Mouse (Mus musculus): ENCODE data around the gene Robo1. TPM values are rescaled to one million over a fixed set of nuclear protein-coding genes. Genes with fewer than 3 reads are reported as not detected.

The Robo1 gene
- total RNA-seq, 2 experiments from 2014 or later, result 103 to 112 TPM

DNA sequence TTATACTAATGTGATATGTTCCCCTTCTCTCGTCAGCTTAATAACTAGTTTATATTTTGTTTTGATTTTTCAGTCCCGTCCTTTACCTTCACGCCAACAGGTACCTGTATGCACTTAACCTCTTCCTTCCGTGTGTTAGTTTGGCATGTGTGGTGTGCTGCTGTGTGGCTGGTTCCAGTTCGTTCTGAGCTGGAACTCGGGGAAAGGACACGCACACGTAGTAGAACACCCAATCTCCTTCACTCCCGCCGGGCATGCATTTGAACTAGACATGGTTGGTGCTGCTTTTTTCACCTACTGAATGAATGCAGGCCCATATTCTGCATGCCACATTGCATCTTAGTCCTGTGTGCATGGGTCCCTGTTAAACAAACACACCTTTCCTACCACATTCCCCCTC lies 685.5 kb downstream of the Robo1 start:
- no peak for DNase-seq (ENCODE audit: low spot score in 2 of 2)

DNA sequence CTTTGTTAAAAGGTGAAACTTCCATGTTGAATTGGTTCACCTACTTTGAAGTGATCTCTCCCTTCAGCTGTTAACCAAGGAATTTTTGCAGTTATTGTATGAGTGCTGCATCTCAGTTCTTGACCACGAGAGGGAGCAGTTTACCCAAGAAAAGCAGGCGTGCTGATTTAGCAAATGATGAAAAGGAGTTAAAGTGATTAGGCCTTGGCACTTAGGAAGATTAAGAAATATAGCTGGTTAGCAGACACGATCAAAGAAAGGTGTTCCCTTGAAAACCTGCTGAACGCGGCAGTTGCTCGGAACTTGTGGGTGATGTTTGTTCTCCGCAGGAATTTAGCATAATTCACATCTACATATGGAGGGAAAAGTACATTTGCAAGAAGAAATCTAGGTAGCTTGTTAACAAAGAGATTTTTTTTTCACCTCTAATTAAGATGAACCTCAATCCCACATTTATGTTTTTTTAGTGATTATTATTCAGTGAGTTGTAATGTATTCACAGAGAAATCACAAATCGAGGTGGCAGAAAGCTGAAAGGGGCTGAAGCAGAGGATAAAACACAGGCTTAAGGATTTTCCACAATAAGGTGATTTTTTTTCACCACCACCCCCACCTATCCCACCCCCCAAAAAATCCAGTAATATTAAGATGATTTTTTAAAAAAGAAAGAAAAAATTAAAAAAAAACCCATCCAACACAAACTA lies 687.3 kb downstream of the Robo1 start:
- peak; percentile 71 to 75 for DNase-seq (ENCODE audit: low spot score in 2 of 2)

DNA sequence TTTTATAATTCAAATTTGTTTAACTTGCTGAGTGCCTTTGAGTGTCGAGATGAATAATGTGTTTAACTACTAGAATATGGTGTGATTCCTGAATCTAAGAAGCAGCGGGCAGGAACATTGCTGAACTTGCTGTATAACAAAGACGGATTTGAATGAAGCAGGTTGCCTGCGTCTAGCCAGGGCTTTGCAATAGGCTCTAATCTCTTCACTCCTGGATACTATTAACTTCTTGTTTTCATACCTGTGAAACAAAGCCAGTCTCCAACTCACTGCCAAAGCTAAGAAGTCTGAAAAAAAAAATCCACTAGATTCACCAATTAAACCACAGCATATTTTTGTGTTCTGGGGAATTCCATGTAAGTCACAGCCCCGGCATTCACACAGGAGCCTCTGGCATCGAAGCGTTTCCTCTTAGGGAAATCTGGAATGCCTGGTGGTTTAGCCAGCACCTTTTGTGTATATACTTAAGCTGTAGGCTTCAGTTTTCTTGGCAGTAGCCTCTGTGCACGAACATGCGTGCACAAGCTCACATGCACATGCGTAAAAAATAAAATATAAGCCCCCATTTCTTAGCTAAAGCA lies 687.9 kb downstream of the Robo1 start:
- no peak for DNase-seq (ENCODE audit: low spot score in 2 of 2)

DNA sequence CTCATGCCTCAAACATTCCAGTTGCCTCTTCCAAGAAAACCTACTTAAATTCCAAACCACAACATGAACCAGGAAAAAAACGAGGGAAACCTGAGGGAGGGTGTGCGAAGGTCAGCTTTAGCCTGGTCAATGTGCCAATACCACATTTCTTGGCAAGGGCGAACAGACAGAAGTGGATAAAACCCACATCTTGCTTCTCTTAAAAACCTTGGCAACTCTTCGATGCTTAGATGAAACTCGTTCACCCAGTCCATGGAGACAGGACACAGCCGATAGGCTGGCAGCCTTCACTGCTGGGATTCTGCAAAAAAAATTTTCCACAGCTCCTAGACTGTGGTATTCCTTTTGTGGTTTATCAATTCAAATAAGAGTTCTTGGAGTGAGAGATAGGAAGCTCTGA lies 690.6 kb downstream of the Robo1 start:
- no peak for DNase-seq (ENCODE audit: low spot score in 2 of 2)

DNA sequence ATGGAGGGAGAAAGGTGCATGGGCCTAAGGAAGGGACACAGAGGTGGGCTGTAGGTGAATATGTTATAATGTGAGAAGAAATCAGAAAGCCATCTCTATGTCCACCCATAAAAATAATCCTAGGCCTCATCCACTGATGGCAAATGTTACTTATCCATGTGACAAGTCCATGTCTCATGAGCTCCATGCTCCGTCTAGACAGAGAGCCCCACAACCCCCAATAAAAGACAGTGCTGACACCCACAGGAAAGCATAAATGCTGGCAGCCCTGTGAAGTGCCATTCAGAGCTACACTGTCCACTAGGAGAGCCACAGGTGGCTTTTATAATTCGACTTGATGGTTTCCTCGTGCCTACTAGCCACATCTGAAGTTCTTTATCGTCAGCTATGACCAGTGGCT lies 694.6 kb downstream of the Robo1 start:
- no peak for DNase-seq (ENCODE audit: low spot score in 2 of 2)

DNA sequence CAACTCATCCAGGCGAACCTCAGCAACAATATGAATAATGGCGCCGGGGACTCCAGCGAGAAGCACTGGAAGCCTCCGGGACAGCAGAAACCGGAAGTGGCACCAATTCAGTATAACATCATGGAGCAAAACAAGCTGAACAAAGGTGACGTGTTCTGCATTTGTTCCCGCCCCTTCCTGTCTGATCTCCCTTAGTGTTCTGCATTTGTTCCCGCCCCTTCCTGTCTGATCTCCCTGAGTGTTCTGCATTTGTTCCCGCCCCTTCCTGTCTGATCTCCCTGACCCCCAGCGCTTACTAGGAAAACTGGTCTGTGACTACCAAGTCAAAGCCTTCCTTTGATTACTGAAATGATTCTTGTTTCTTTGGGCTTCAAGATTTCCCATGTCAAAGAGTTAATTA lies 696.5 kb downstream of the Robo1 start:
- no peak for DNase-seq (ENCODE audit: low spot score in 2 of 2)

DNA sequence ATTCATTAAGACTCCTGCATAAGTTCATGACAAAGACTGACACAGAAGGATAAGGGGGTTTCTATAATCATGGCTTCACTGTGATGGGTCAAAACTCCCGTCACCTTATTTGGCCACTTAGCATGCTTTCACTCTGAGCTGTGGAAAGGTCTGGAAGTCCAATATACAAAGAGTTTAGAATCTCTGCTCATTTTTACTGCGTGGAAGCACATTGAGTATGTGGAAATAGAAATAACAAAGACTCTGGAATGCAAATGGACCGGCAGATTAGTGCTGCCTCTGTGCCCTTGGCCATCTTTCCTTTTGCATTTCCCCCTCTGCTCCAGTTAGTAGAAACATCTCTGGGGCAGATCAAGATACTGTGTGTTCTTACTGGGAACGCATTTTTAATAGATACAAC lies 697.7 kb downstream of the Robo1 start:
- DNase-seq (ENCODE audit: low spot score in 2 of 2), result no peak

DNA sequence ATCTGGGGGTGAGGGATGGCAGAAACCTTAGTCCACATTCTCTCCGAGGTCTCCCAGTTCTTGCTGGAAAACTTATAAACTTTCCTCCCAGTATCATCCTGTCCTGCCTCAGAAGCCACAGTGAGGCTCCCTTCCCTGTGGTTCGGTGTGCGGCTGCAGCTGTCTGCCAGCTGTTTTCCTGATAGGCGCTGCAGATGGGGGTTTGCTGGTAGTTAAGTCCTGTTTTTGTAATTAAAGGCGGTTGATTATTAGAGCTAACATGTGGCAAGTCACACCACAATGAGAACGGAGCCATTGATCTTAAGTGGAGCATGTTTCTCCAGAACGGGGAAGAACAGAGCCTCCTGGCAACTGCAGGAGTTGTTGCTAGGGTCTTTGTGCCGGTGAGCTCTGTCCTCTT lies 699.3 kb downstream of the Robo1 start:
- no peak for DNase-seq (ENCODE audit: low spot score in 2 of 2)

DNA sequence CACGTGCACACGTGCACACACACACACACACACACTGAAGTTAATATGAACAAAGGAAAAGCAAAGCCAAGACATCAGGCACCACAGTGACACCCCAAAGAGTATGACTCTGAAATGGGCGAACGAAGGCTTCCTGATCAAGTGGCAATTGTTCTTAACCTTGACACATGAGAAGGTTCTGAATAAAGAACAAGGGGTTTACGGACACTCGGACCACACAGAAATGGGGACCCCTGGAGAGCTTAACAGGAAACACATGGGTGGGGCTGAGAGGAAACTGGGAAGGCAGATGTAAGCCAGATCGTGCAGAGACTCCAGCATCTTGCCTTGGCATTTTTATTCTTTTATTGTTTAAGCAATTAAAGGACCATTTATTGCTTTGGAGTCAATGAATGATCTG lies 703.2 kb downstream of the Robo1 start:
- DNase-seq (ENCODE audit: low spot score in 2 of 2), result no peak

DNA sequence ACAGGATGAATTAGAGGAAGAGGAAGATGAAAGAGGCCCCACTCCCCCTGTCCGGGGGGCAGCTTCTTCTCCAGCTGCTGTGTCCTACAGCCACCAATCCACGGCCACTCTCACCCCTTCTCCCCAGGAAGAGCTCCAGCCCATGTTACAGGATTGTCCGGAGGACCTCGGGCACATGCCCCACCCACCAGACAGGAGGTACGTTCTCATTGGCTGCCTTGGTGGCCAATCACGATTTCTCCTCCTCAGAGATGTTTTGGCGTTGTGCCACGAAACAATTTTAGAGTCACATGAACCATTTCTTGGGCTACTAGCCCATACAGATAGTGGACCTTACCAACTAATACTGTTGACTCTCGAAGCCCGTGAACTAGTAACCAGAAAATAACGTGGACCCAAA lies 704.8 kb downstream of the Robo1 start:
- DNase-seq (ENCODE audit: low spot score in 2 of 2), result no peak

DNA sequence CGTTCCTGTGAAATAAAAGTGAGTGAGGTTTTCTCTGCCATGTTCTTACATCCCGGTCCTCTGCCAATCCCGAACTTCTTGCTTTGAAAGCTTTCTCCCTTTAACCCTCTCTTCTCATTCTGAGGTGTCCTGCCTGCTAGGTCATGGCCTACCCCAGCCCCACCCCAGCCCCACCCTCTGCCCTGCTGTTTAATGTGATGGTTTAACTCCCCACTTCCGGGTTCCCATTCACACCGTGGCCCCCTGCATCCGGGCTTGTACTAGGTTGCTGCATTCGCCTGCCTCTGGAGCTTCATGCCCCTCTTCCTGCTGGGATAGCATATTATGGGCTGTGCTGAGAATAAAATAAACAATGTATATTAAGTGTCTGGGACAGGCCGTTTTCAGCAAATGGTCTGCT lies 706.4 kb downstream of the Robo1 start:
- no peak for DNase-seq (ENCODE audit: low spot score in 2 of 2)

DNA sequence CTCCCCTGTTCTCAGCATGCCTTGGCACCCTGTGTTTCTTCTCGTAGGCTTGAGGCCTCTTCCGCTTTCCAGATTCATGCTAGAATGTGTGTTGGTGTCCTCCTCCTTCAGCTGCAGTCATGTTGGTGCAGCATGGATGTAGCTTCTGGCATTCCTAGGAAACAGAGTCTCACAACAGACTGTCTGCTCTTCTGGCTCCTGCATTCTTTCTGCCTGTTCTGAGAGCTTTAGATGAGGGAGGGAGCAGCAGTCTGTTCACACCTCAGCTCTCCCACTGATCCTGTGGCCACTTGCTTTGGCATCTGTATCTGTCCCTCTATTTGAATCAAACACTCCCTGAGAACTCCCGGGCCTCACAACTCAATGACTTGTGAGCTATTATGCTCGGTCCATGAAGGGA lies 707.9 kb downstream of the Robo1 start:
- DNase-seq (ENCODE audit: low spot score in 2 of 2), result no peak

DNA sequence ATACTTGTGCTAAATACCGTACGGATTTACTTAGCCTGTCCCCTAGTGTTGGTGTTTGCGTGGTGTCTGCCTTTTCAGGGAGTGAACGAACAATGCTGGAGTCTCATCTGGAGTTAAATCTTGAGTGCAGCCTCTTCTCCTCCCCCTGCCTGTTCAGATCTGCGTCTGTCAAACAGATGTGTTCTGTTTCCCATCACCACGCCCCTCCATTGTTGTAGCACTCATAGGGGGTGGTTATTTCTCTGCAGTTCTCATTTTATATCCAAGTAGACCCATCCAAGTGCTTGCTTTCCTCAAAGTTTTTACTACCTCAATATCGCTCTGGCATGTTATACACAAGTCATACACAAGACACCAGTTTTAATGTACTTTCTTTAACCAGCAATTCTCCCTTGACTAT lies 708.7 kb downstream of the Robo1 start:
- DNase-seq (ENCODE audit: low spot score in 2 of 2), result no peak

DNA sequence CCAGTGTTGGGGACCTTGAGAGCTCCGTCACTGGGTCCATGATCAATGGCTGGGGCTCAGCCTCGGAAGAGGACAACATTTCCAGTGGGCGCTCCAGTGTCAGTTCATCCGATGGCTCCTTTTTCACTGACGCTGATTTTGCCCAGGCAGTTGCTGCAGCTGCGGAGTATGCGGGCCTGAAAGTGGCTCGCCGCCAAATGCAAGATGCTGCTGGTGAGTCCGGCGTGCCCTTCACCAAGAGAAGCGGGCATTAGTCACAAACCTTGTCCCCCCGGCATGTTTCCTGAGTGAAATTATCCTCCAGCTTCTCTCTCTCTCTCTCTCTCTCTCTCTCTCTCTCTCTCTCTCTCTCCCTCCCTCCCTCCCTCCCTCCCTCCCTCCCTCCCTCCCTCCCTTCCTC lies 716.2 kb downstream of the Robo1 start:
- DNase-seq (ENCODE audit: low spot score in 2 of 2), result no peak

DNA sequence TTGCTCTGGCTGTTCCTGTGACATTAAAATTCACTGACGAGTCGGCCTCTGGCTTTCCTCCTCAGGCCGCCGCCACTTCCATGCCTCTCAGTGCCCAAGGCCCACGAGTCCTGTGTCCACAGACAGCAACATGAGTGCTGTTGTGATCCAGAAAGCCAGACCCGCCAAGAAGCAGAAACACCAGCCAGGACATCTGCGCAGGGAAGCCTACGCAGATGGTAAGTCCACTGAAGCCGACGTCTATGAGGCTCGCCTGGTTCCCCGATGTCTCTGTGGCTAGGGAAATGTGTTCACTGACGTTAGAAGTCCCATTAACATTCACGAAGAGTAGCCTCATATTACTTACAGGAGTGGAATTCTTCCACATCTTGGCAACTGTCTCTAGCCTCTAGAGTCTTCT lies 719.6 kb downstream of the Robo1 start:
- DNase-seq (ENCODE audit: low spot score in 2 of 2), result no peak

DNA sequence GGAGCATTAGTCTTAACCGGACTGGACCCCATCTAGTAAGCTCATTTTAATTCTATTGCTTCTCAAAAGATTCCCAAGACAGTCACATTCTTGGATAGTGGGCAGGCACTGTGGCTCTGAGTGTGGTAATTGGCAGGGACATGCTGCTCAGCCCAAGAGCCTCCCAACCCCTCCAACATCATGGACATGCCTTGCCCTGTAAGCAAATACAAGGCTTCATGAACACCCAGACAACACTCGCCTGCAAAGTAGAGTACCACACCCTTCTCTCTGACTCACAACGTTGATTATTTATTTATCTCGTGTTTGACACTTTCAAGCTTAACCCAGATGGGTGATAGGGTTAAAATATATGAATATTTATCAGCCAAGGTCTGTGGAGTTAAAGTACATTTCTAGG lies 722.9 kb downstream of the Robo1 start:
- no peak for DNase-seq (ENCODE audit: low spot score in 2 of 2)

DNA sequence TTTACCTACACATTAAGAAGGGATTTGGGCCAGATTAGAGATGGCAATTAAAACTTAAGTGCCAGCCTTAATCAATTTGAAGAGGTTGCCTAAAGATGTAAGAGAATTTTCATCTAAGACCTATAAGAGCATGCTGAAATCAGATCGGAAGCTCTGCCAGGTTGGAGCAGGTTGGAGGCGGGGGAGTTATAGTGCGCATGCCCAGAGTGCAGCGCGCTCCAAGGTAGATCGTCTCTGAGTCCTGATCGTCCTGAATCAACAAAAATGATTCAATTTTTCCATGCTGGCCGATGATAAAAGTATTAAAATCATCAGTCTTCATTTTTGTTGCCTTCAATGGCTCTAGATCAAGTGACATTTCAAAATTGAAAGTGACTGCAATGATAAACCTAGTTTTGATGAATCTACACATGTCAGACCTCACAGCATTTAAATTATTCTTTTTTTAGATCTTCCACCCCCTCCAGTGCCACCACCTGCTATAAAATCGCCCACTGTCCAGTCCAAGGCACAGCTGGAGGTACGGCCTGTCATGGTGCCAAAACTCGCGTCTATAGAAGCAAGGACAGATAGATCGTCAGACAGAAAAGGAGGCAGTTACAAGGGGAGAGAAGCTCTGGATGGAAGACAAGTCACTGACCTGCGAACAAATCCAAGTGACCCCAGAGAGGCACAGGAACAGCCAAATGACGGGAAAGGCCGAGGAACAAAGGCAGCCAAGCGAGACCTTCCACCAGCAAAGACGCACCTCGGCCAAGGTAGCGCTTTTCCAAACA lies 727.3 kb downstream of the Robo1 start:
- DNase-seq (ENCODE audit: low spot score in 2 of 2), result no peak

DNA sequence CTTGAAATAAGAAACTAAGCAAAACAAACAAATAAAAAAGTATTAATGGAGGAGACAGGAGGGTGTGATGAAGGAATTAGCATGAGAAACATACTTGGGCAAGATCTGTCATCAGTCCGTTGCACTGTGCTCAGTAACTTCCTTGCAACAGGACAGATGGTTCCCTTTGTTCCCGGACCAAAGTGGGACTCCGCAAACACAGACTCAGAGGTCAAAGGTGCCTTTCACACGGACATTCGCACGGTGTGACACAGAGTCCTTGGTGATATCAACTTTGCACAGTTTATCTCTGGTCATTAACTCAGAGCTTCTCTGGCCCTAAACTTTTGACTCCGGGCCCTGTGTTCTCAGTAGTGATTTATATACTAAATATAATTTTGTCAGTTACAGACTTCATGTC lies 730.4 kb downstream of the Robo1 start:
- no peak for DNase-seq (ENCODE audit: low spot score in 2 of 2)

DNA sequence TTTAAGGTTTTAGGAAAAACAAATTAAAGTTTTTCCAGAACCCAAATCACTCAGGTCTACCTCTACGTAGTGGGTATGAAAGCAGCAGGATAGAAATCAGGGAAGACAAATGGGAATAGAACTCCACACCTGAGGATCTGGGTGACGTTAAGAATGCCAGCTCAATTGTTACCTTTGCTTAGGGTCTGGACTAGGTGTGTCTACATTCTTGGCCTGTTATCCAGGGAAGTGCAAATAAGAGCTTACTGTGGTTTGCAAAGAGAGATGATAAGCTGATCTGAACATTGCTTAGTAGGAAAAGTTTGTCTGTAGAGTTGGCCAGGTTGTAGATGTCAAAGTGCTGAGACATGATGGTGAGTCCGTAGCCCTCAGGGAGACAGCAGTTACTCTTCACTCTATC lies 754.4 kb downstream of the Robo1 start:
- no peak for DNase-seq (ENCODE audit: low spot score in 2 of 2)

DNA sequence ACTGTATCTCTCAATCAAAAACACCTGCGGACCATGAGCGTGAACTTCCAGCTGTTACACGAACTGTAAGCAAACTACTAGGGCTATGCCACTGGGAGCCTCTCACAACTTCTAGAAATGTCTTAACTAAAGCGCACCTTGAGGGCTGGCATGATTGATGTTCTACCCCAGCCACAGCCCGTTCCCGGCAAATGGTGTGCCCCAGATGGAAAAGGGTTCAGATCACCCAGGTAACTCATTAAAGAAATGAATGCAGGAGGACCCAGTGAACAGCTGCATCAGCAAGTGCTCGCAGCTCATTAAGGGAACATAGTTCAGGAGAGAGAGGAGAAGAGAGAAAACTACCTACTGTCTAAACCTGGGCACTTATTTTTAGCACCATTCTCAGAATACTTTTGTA lies 759.7 kb downstream of the Robo1 start:
- DNase-seq (ENCODE audit: low spot score in 2 of 2), result no peak

DNA sequence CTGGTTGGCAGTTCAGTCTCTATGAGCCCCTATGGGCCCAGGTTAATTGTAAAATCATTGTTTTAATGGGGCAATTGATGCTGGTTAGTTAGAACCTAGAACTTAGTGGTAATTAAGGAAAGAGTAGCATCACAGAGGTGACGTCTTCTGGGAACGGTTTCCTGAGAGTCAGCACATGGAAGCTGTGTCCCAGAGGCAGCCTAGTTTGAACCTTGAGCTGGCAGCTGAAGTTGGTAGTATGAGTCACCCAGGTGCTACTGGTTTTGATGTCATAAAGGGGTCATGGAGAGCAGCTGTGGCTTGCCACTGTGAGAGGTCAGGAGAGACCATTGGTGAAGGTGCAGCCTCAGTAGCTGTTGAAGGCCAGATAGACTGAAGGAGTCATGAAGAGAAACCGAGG lies 763.9 kb downstream of the Robo1 start:
- no peak for DNase-seq (ENCODE audit: low spot score in 2 of 2)

DNA sequence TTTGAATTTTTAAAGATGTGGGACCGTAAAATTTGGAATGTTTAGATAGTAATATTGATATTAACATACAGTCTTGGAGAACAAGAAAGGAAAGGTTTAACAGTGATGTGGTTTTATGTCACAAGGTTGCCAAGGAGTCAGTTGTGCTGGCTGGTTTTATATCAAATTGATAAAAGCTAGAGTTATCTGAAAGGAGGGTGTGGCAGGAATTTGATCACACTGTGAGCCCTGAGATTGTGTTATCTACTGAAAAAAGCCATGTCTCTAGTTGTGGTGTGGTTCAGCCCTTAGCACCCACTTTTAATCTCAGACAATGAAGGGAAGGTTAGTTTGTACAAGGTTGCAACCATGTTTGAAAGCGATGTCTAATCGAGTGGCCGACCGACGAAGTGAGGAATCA lies 764.8 kb downstream of the Robo1 start:
- DNase-seq (ENCODE audit: low spot score in 2 of 2), result no peak

DNA sequence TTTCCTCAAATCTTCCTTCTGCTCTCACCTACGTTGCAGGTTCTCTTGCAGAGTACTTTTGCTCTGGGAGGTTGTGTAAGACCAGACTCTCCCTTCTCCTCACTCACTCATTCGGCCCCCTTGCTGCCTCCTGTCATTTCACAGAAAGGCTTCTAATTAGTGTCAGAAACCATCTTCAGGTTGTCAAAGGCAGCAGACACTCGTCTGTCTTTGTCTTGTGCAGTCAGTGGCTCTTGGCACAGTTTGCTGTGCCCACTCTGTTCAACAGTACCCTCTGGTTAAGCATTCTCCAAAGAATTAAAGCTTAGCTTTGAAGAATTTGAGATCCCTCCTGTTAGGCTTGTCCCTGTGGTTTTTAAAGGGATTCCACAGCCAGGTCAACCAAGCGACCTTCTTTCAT lies 774.3 kb downstream of the Robo1 start:
- DNase-seq (ENCODE audit: low spot score in 2 of 2), result no peak

Measured in layer of hippocampus, postnatal 10 days (tissue).